Mouse (Mus musculus) liver, embryonic 14.5 days (tissue): ENCODE measurements around the gene Gm156. TPM values are rescaled to one million over a fixed set of nuclear protein-coding genes. Genes with fewer than 3 reads are reported as not detected.

Experiments used
- ATAC-seq: fragments of 200-750 bp; cut with Nextera tagmentation; 2 replicates; pipeline ENCODE4 v1.8.0; 2017; ENCODE audit warnings: moderate number of reproducible peaks, mild to moderate bottlenecking, moderate library complexity; ENCODE audit not compliant: insufficient read depth
- DNase-seq, 3 experiments: peaks; one replicate each; pipeline ENCODE4 v3.0.0-alpha.2; 2012 to 2013; ENCODE audit warnings: low read depth in 3 of 3, low spot score in 3 of 3
- H3K27ac ChIP-seq: fragments of 300-500 bp; sonication (generic); 2 replicates; pipeline ENCODE4 v1.5.1; 2014; ENCODE audit warnings: moderate library complexity, mild to moderate bottlenecking, control low read depth, inconsistent platforms
- H3K27me3 ChIP-seq: fragments of 300-500 bp; sonication (generic); 2 replicates; pipeline ENCODE4 v1.6.1; 2014; ENCODE audit warnings: mild to moderate bottlenecking, low read length, moderate library complexity; ENCODE audit not compliant: control insufficient read depth, insufficient read depth
- H3K36me3 ChIP-seq: fragments of 300-500 bp; sonication (generic); replicated peaks from 2 replicates; pipeline ENCODE4 v1.6.1; 2014; ENCODE audit warnings: low read depth; ENCODE audit not compliant: control insufficient read depth, insufficient read depth
- H3K4me1 ChIP-seq, 2 experiments: fragments of 200-500 bp in 1 of 2; fragments of 300-500 bp in 1 of 2; sonication (generic) in 1 of 2; replicated peaks; 2 replicates each; pipeline ENCODE4 v1.6.1; 2012 to 2014; ENCODE audit warnings: antibody characterized with exemption in 1 of 2, inconsistent platforms in 1 of 2, low read length in 1 of 2; ENCODE audit not compliant: control insufficient read depth in 2 of 2, insufficient read depth in 2 of 2
- H3K4me2 ChIP-seq: fragments of 300-500 bp; sonication (generic); 2 replicates; pipeline ENCODE4 v1.6.1; 2014; ENCODE audit warnings: low read depth, mild to moderate bottlenecking, control low read depth, moderate library complexity
- H3K4me3 ChIP-seq, 2 experiments: fragments of 200-500 bp in 1 of 2; fragments of 300-500 bp in 1 of 2; sonication (generic) in 1 of 2; 2 replicates each; pipeline ENCODE4 v1.5.1; 2012 to 2014; ENCODE audit warnings: low read depth in 2 of 2, low read length in 2 of 2, mild to moderate bottlenecking in 2 of 2, control low read depth in 1 of 2, inconsistent platforms in 1 of 2, moderate library complexity in 1 of 2; ENCODE audit not compliant: insufficient read depth in 1 of 2
- H3K9ac ChIP-seq: fragments of 300-500 bp; sonication (generic); replicated peaks from 2 replicates; pipeline ENCODE4 v1.6.1; 2014; ENCODE audit warnings: mild to moderate bottlenecking, control low read depth, moderate library complexity
- H3K9me3 ChIP-seq: fragments of 300-500 bp; sonication (generic); 2 replicates; pipeline ENCODE4 v1.6.1; 2016; ENCODE audit warnings: low read length, mixed read lengths; ENCODE audit not compliant: control insufficient read depth
- CTCF ChIP-seq: IDR thresholded peaks from 2 replicates; pipeline ENCODE4 v1.5.1; 2016; ENCODE audit warnings: antibody characterized with exemption, low read depth, control low read depth
- EP300 ChIP-seq: IDR thresholded peaks from 2 replicates; pipeline ENCODE4 v1.6.1; 2016; ENCODE audit warnings: antibody characterized with exemption, low read depth
- WGBS: fragments of 180-500 bp; shearing (Covaris S2); extraction: QIAGEN DNeasy Blood & Tissue Kit; methylation state at CpG from one replicate; pipeline ENCODE4 v1.1.7; 2014; ENCODE audit not compliant: insufficient replicate concordance; 5-methylcytosine and 5-hydroxymethylcytosine counted together
- polyA plus RNA-seq, 2 experiments: library from polyadenylated mRNA; depleted of rRNA in 1 of 2; stranded (reverse) in 1 of 2; unstranded in 1 of 2; fragments of >200 nt; fragmentation: Nextera tagmentation in 1 of 2; extraction: Ambion mirVana in 1 of 2; gene quantifications; 2 replicates each; pipeline versions ENCODE4 v1.2.1 to v1.2.3; 2012 to 2014

Gene Gm156
- polyA plus RNA-seq, 2 experiments: not detected

DNA sequence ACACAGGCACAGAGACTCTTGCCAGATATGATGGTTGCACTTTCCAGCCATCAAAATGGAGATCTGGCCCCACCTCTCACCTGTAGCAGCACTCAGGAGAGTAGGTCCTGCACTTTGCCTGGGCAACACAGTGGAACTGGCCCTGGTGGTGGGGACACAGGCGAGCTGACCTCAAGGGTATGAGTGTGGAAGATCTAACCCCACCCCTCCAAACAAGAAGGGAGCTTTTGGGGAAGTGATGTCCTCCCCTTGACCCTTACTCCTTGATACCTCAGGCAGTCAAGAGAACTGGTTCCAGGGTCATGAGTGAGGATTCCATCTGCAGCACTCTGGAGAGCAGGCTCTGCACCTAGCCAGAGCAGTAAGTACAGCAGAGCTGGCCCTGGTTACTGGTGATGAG, 62.7 kb downstream of the Gm156 start:
- H3K4me2 ChIP-seq: no peak overlapping the region
- no peak overlapping the region for H3K4me3 ChIP-seq
- H3K9me3 ChIP-seq: no peaks in the 10 kb centered on the region
- DNase-seq (no peak), ATAC-seq (no peak)
- H3K9ac ChIP-seq: no peak overlapping the region
- H3K36me3 ChIP-seq: no peaks in the 10 kb centered on the region
- no peak for TF ChIP-seq CTCF
- TF ChIP-seq EP300: no peak
- H3K27me3 ChIP-seq: no peaks in the 10 kb centered on the region
- H3K4me1 ChIP-seq: no peaks in the 10 kb centered on the region
- 23% methylated on average over 1 of the region's 1 CpGs for WGBS
- H3K27ac ChIP-seq: no peak overlapping the region

DNA sequence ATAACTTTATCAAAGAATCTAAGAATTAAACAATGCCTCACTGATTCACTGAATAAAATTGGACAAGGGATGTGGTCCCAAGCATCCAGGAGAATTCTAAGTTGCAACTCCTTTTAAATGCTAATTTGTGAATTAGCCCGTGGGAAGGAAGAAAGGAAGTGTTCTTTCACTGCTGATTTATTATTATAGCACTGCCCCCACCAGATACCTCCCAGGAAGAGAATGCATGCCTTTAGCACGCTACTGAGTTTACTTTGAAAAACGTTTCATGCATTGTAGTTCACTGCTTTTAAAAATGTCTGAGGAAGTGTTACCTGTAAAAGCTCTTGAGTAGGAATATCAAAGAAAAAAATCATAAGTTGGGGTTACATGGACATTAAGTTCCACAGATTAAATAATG, 63.6 kb downstream of the Gm156 start:
- no peak for DNase-seq
- H3K4me3 ChIP-seq: no peak overlapping the region
- H3K4me2 ChIP-seq: no peak overlapping the region
- no peaks in the 10 kb centered on the region for H3K27me3 ChIP-seq
- ATAC-seq: no peak
- H3K27ac ChIP-seq: no peak overlapping the region
- no peaks in the 10 kb centered on the region for H3K9me3 ChIP-seq
- no peaks in the 10 kb centered on the region for H3K4me1 ChIP-seq
- no peaks in the 10 kb centered on the region for H3K36me3 ChIP-seq
- H3K9ac ChIP-seq: no peak overlapping the region
- TF ChIP-seq EP300 (no peak), CTCF (no peak)
- 9% methylated on average over 3 of the region's 3 CpGs for WGBS

- no peak within 1 kb of the TSS for H3K27ac ChIP-seq
- no peak for DNase-seq
- H3K9me3 ChIP-seq: no peaks in the 10 kb centered on the region
- 76% methylated on average over 4 of the region's 4 CpGs for WGBS
- TF ChIP-seq CTCF (no peak), EP300 (no peak)
- H3K4me2 ChIP-seq: no peak within 1 kb of the TSS
- H3K4me3 ChIP-seq: no peak within 1 kb of the TSS
- H3K4me1 ChIP-seq: no peaks in the 10 kb centered on the region; a peak in 1 of 4 replicates
- H3K9ac ChIP-seq: no peak within 1 kb of the TSS
- H3K27me3 ChIP-seq: no peaks in the 10 kb centered on the region
- no peaks in the 10 kb centered on the region for H3K36me3 ChIP-seq
- ATAC-seq: no peak
These were observed 67.0 kb downstream of the Gm156 start, which contains the start of gene Klri1 for GRCm38 (mm10) chr6:129717032-129717431. Gene Klri1, minus strand, starts transcription at chr6:129717132.

Other genes with a start within 250 kb of the Gm156 start
- gene Klre1, start 206.4 kb downstream of the Gm156 start, polyA plus RNA-seq (2012; rRNA removed): 0.03 TPM in 1 of 2 replicates, not detected in the other
- gene Klre1, start 206.4 kb downstream of the Gm156 start, polyA plus RNA-seq (2014; fragmentation: Nextera tagmentation; extraction: Ambion mirVana): not detected in 2 replicates
- 0.19 and 0.23 TPM in 2 replicates for gene Klrd1, start 192.5 kb downstream of the Gm156 start, polyA plus RNA-seq (2012; rRNA removed)
- gene Klrd1, start 192.5 kb downstream of the Gm156 start, polyA plus RNA-seq (2014; fragmentation: Nextera tagmentation; extraction: Ambion mirVana): 0.37 and 0.50 TPM in 2 replicates
- 0.09 and 0.26 TPM in 2 replicates for gene Klrk1, start 160.4 kb downstream of the Gm156 start, polyA plus RNA-seq (2012; rRNA removed)
- 0.48 and 0.59 TPM in 2 replicates for gene Klrk1, start 160.4 kb downstream of the Gm156 start, polyA plus RNA-seq (2014; fragmentation: Nextera tagmentation; extraction: Ambion mirVana)
- not detected in 2 replicates for gene Klrc3, start 140.9 kb downstream of the Gm156 start, polyA plus RNA-seq (2012; rRNA removed)
- gene Klrc3, start 140.9 kb downstream of the Gm156 start, polyA plus RNA-seq (2014; fragmentation: Nextera tagmentation; extraction: Ambion mirVana): not detected in 2 replicates
- gene Klrc2, start 123.6 kb downstream of the Gm156 start, polyA plus RNA-seq (2012; rRNA removed): 0.01 TPM in 1 of 2 replicates, not detected in the other
- gene Klrc2, start 123.6 kb downstream of the Gm156 start, polyA plus RNA-seq (2014; fragmentation: Nextera tagmentation; extraction: Ambion mirVana): not detected in 2 replicates
- gene Klrc1, start 105.3 kb downstream of the Gm156 start, polyA plus RNA-seq (2012; rRNA removed): 0.08 and 0.19 TPM in 2 replicates
- gene Klrc1, start 105.3 kb downstream of the Gm156 start, polyA plus RNA-seq (2014; fragmentation: Nextera tagmentation; extraction: Ambion mirVana): 0.08 and 0.14 TPM in 2 replicates
- not detected in 2 replicates for gene Klri1, start 67.1 kb downstream of the Gm156 start, polyA plus RNA-seq (2012; rRNA removed)
- not detected in 2 replicates for gene Klri1, start 67.1 kb downstream of the Gm156 start, polyA plus RNA-seq (2014; fragmentation: Nextera tagmentation; extraction: Ambion mirVana)
- not detected in 2 replicates for gene Klri2, start 43.8 kb downstream of the Gm156 start, polyA plus RNA-seq (2012; rRNA removed)
- gene Klri2, start 43.8 kb downstream of the Gm156 start, polyA plus RNA-seq (2014; fragmentation: Nextera tagmentation; extraction: Ambion mirVana): not detected in 2 replicates
- not detected in 2 replicates for gene Gm17631, start 78.4 kb upstream of the Gm156 start, polyA plus RNA-seq (2012; rRNA removed)
- not detected in 2 replicates for gene Gm17631, start 78.4 kb upstream of the Gm156 start, polyA plus RNA-seq (2014; fragmentation: Nextera tagmentation; extraction: Ambion mirVana)
- gene Klra17, start 92.4 kb upstream of the Gm156 start, polyA plus RNA-seq (2012; rRNA removed): not detected in 2 replicates
- gene Klra17, start 92.4 kb upstream of the Gm156 start, polyA plus RNA-seq (2014; fragmentation: Nextera tagmentation; extraction: Ambion mirVana): 0.17 TPM in 1 of 2 replicates, not detected in the other
- not detected in 2 replicates for gene Klra5, start 133.4 kb upstream of the Gm156 start, polyA plus RNA-seq (2012; rRNA removed)
- not detected in 2 replicates for gene Klra5, start 133.4 kb upstream of the Gm156 start, polyA plus RNA-seq (2014; fragmentation: Nextera tagmentation; extraction: Ambion mirVana)
- gene Klra6, start 242.7 kb upstream of the Gm156 start, polyA plus RNA-seq (2012; rRNA removed): not detected in 2 replicates
- not detected in 2 replicates for gene Klra6, start 242.7 kb upstream of the Gm156 start, polyA plus RNA-seq (2014; fragmentation: Nextera tagmentation; extraction: Ambion mirVana)